Mouse (Mus musculus): ENCODE measurements around the gene Pvrig. TPM values are rescaled to one million over a fixed set of nuclear protein-coding genes. Genes with fewer than 3 reads are reported as not detected.

The Pvrig gene
- not detected for polyA plus RNA-seq (2012; fragmentation: generic; extraction: Trizol)

GRCm38 (mm10) chr5:138341661-138342060 lies at the start of gene Pvrig:
Pvrig (plus strand) TSS chr5:138341961.

Other genes starting within 250 kb of the Pvrig start
- gene Zscan21, start 225.1 kb upstream of the Pvrig start, polyA plus RNA-seq (2012; fragmentation: generic; extraction: Trizol) = 10 to 100 TPM in 1 of 2 experiments, 1 to 10 TPM in 1; 1.8 to 19.0 TPM
- gene Zfp113, start 186.2 kb upstream of the Pvrig start, polyA plus RNA-seq (2012; fragmentation: generic; extraction: Trizol) = 1 to 10 TPM in 1 of 2 experiments, under 1 TPM in 1; 0.56 to 3.5 TPM
- 100 to 1,000 TPM; 170 to 230 TPM for gene Cops6, start 180.9 kb upstream of the Pvrig start, polyA plus RNA-seq (2012; fragmentation: generic; extraction: Trizol)
- gene Ap4m1, start 170.0 kb upstream of the Pvrig start, polyA plus RNA-seq (2012; fragmentation: generic; extraction: Trizol) = 10 to 100 TPM in 1 of 2 experiments, 1 to 10 TPM in 1; 6.1 to 21.4 TPM
- 100 to 1,000 TPM in 1 of 2 experiments, 10 to 100 TPM in 1; 61.2 to 191 TPM for gene Mcm7, start 169.5 kb upstream of the Pvrig start, polyA plus RNA-seq (2012; fragmentation: generic; extraction: Trizol)
- gene Taf6, start 154.5 kb upstream of the Pvrig start, polyA plus RNA-seq (2012; fragmentation: generic; extraction: Trizol) = 10 to 100 TPM; 25.1 to 32.8 TPM
- 10 to 100 TPM in 1 of 2 experiments, 1 to 10 TPM in 1; 3.2 to 41.2 TPM for gene Cnpy4, start 154.5 kb upstream of the Pvrig start, polyA plus RNA-seq (2012; fragmentation: generic; extraction: Trizol)
- gene Mblac1, start 147.6 kb upstream of the Pvrig start, polyA plus RNA-seq (2012; fragmentation: generic; extraction: Trizol) = 1 to 10 TPM in 1 of 2 experiments, under 1 TPM in 1; 0.83 to 3.0 TPM
- not detected for gene Nxpe5, start 116.1 kb upstream of the Pvrig start, polyA plus RNA-seq (2012; fragmentation: generic; extraction: Trizol)
- gene Lamtor4, start 86.5 kb upstream of the Pvrig start, polyA plus RNA-seq (2012; fragmentation: generic; extraction: Trizol) = 100 to 1,000 TPM in 1 of 2 experiments, 10 to 100 TPM in 1; 81.8 to 128 TPM
- 10 to 100 TPM in 1 of 2 experiments, 1 to 10 TPM in 1; 2.6 to 12.4 TPM for gene BC037034, start 77.9 kb upstream of the Pvrig start, polyA plus RNA-seq (2012; fragmentation: generic; extraction: Trizol)
- under 1 TPM in 1 of 2 experiments, not detected in 1; 0.60 TPM for gene Gal3st4, start 69.1 kb upstream of the Pvrig start, polyA plus RNA-seq (2012; fragmentation: generic; extraction: Trizol)
- under 1 TPM in 1 of 2 experiments, not detected in 1; 0.01 TPM for gene Gm43720, start 62.0 kb upstream of the Pvrig start, polyA plus RNA-seq (2012; fragmentation: generic; extraction: Trizol)
- gene Gpc2, start 62.0 kb upstream of the Pvrig start, polyA plus RNA-seq (2012; fragmentation: generic; extraction: Trizol) = not detected
- gene Stag3, start 61.7 kb upstream of the Pvrig start, polyA plus RNA-seq (2012; fragmentation: generic; extraction: Trizol) = under 1 TPM in 1 of 2 experiments, not detected in 1; 0.04 TPM
- gene Zfp157, start 99.5 kb downstream of the Pvrig start, polyA plus RNA-seq (2012; fragmentation: generic; extraction: Trizol) = 1 to 10 TPM in 1 of 2 experiments, under 1 TPM in 1; 0.09 to 2.4 TPM
- gene 1700123K08Rik, start 222.8 kb downstream of the Pvrig start, polyA plus RNA-seq (2012; fragmentation: generic; extraction: Trizol) = not detected

Measured in C3H10T1/2 (cell line).